Mouse (Mus musculus): ENCODE results near the gene Ttc9b.
"Not testable (repeated sequence)": the region's sequence is repeated elsewhere in the genome, so short reads cannot be mapped to it uniquely, and the experiment has no call there.

Ttc9b gene

DNA sequence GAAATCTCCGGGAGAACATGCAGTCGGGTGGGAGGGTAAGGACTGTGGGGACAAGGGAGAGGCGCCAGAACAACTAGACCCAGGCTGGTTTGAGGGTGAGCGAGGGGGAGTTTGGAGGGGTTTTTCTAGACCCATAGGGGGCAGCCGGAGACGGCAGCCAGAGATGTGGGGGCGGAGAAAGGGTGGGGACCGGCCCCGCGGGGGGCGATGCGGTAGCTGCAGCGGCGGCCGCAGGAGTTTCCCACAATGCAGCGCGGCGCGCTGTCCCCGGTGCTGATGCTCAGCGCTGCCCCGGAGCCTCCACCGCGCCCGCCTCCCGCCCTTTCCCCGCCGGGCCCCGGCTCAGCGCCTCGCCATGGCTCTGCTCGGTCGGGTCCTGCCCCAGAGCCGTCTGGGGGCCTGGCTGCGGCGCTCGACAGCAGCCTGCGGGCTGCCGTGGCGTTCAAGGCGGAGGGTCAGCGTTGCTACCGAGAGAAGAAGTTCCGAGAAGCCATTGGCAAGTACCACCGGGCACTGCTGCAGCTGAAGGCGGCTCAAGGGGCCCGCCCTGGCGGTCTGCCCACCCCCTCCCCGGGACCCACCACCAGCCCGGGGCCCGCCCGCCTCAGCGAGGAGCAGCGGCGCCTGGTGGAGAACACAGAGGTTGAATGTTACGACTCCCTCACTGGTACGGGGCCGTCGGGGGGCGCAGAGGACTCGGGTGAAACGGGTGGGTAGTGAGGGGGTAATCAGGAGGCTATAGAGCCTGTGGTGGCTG lies at the start of gene Ttc9b:
TSS of gene Ttc9b (plus strand) at position 235 of the 757 bp plus-strand sequence.
- peak; percentile 65 for DNase-seq (ENCODE audit: low read depth)

DNA sequence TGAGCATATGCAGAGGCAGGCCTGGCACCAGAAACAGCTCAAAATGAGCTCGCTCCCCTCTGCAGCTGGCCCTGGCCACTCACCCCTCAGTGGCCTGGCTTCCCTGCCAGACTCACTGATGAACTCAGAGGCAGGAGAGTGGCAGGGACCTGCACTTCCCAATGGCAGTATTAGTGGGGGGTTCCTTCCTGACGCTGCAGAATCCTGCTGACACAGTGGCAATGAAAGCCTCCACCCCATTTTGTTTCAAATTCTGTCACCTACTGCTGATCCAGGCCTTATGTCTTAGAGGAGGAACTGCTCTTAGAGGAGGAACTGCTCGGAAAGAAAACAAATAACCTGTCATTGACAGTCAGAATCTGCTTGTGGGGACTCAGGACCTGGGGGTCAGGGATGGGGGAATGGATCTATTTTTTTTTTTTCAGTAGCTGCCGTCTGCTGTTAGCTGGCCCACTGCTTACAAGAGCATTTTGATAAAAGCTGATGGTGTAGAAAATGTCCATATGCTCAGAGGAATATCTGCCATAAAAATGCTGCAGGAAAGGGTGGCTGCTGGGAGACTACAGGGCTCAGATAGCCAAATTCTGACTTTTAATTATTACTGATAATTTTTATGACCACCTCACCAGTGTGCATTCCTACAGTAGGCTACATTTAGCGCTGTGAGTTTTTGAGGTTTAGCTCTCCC lies 48.9 kb upstream of the Ttc9b start:
- no peak for DNase-seq (ENCODE audit: low read depth)

DNA sequence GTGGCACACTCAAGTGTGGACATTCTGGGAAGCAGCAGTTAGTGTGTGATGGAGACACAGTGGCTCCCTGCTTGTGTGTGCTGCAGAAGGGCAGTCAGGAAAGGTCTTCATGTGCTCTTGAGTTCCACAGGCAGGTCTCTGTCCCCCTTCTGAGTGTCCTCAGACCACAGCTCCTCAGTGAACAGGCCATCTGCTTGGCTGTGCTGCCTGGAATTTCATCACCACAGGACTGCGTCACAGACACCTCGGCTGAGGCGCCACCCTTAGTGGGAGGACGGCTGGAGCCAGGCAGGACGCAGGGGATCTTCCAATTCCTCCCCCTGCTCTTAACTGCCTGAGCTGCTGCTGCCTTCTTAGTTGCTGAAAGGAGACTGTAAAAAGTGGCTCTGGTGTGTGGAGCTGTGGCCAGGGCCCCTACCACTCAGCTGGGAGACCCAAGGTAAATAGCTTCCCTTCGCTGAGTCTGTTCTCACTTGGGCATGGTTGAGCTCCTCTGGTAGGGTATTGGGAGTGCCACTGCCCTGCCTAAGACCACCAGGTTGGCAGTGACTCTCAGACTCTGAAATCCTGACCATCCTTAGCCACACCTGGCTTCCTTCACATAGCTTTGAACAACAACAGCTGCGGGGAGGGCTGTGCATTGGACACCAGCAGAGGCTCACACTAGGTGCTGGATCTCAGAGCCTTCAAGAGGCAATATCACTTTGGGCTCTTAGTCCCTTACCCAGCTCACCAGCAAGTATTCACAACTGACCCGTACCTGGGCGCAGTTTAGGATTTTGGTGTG lies 48.0 kb upstream of the Ttc9b start:
- no peak for DNase-seq (ENCODE audit: low read depth)

DNA sequence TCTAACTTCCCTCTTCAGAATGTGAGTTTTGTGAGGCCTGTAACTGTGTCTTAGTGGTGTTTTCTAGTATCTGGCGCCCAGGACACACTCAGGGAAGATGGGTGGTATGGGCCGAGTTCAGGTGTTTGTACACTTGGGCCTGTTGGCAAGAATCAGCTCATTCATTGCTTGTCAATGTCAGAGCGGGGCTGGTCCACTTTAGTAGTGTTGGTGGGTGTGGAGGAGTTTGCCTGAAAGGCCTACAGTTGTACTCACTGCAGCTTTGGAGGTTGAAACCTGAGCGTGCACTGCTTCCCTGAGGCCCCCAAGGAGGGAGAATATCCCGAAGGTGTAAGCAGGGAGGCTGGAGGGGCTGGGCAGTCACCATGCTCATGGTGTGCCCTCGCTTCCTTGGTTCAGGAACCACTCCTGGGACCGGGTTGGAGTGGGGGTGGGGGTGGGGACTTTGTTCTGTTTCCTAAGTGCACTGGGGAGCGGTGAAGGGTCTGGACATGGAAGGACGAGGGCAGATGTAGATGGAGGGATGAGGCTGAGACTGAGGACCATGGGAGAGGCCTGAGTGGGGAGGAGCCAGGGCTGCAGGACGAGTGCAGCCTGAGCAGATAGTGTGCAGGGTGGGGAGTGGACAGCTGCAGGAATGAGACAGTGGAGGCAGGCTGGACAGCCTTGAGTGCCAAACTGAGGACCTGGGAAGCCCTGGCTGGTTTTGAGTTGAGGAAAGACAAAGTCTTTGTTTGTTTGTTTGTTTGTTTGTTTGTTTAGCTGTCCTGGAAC lies 47.0 kb upstream of the Ttc9b start:
- no peak for DNase-seq (ENCODE audit: low read depth)

DNA sequence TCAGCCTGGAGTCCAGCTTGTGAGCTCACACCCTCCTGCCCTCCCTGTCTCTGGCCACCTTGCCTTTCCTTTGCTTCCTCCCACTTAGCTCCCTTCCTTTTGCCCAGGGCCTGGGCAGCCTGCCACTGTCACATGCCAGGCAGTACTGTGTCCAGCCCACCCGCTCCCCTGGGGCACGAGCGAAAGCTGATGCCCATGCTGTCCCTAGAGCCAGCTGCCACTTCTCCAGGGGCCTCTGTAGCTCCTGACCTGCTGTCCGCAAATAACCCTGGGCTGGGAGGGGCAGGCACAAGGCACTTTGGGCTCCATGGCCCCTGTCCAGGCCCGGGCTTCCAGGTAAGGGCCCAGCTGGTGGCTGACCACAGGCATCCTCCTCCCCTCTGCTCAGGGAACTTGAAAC lies 46.1 kb upstream of the Ttc9b start:
- no peak for DNase-seq (ENCODE audit: low read depth)

DNA sequence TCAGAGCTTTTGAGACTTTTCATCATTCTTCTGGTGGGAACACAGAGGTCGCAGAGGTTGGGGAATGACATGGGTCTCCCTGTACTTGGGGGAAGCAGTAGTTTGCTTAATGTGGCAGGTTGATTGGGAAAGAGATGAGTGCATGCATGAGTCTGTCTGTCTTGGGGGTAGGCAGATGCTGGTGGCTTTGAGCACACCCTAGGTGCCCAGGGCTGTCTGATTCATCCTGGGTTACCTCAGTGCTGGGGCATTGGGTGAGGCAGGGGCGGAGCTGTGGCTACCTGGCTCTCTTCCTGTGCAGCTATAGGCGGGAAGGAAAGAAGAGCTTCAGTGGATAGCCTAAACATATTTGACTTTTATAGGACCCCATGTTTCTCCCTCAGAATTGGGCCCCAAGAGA lies 45.6 kb upstream of the Ttc9b start:
- no peak for DNase-seq (ENCODE audit: low read depth)

DNA sequence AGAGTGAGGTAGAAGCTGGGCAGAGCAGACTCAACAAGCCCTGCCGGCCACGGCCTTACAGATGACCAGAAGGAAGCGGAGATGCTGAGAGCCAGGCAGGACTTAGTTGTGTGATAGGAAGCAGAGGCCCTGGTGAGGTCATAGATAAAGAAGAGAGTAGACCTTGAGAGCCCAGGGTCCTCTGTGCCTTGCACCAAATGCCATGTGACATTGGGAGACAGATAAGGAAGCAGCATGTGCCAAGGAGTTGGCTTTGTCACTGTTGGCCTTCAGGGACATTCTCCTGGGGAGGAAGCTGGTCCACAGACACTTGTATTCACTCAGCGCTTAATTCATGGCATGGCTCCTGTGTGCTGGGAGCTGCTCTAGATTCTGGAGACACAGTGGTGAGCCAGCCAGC lies 44.4 kb upstream of the Ttc9b start:
- DNase-seq (ENCODE audit: low read depth) = no peak

DNA sequence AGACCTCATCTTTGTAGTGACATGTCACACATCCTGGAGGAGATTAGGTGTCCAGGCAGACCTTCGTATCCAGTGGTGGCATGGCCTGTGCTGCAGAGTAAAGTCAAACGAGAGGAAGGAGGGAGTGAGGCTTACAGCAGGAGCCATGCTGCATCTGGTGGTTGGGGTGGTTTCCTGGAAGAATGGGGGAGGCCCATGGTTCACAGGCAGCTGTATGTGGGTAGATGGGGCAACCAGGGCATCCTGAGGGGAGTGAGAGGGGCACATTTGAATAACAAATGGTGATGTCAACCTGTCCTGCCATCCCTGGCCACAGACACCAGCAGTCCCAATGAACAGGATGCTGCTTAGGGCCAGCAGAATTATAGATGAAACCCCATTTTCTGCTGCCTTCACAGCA lies 44.0 kb upstream of the Ttc9b start:
- peak; percentile 15 for DNase-seq (ENCODE audit: low read depth)

DNA sequence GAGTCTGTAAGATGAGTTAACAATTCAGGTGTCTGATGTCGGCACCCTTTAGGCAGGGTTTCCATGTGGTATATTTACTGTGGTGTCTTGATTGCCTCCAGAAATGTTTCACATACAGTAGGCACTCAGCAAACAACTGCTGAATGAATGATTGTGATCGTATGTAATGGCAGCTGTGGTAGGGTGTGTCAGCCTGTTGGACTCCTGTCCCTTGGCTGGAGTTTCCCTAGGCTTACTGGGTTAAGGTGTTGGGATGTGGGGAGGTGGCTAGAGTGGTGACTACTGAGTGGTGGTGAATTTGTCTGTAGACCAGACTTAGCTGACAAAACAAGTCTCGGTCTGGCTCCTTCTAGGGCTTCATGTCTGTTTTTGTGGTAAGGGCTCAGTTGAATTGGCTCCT lies 43.3 kb upstream of the Ttc9b start:
- DNase-seq (ENCODE audit: low read depth) = no peak

DNA sequence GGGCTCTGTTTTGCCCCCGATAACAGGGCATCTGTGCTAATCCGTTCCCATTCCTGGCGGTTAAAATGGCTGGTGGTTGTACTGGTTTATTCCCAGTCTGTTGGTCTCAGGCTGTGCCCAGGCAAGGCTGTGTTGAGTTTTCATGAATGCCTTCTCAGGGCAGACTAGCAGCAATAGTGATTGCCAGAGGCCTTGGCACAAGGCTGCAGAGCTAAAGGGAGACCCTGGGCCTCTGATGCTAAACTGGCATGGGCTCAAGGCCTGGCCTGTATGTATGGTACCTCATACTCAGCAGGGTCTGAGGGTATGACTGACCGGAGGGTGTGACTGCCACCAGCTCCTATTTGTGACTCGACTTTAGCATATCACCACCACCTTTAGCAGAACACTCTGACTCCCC lies 42.8 kb upstream of the Ttc9b start:
- DNase-seq (ENCODE audit: low read depth) = no peak

DNA sequence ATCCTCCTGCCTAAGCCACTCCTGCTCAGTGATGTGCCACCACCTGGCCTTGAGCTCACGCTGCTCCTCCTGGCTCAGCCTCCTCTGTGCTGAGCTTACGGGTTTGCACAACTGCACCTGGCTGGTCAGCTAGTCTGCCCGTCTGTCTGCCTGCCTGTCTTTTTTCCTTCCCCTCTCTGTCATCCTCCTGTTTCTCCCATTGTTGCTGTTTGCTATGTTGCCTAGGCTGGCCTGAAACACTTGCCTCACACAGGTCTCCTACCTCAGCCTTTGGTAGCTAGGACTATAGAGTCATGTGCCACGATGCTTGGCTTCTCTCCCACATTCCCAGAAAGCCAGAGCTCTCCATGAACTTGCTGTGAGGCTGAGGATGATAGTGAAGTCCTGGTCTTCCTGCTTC lies 40.8 kb upstream of the Ttc9b start:
- DNase-seq (ENCODE audit: low read depth) = no peak

DNA sequence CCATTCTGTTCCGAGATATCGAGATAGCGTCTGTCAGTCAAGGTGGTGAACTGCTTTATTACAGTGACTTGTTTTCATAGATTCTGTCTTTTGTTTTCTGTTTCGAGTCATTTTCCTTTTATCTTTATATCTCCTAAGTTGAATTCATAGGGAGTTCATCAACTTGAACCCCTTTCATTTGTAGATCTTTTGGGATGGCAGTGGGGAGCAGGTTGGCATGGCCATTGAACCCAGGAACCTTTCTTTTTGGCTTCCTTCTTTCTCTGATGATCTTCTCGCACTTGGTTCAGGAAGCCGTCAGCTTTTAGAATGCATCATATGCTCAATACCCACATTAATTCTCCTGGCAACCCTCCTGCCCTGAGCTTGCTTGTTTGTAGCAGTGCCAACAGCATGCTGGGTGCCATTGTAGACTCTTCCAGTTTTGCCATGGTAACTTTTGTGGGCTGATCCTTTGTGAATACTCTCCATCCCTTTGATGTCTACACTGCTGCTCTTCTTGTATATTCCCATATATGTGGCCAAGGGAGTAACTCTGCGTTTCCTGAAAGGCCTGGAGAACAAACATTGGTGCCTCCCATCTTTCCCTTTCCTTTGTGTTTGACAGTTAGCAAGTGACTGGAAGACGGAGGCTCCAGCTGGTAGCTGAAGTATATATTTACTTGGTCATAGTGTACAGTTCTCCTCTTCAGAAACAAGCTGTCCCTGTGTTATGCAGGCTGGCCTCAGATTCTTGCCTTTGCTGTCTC lies 39.8 kb upstream of the Ttc9b start:
- DNase-seq (ENCODE audit: low read depth) = no peak

DNA sequence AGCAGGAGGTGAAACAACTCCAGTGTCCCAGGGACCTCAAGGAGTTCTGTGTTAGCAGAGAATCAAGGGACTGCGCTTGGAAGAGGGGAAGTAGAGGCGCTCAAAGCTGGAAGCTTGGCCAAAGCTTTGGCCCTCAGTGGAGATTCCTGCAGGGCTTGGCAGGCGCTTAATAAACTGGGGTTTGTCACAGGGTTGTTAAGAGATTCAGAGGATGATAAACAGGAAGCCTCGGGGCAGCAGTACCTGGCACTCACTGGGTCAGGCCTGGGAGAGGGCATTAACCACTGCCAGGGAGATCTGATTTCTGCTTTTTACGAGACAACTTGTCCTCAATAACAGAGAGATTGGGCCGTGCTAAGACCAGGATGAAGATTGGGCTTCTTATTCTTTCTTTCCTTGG lies 32.7 kb upstream of the Ttc9b start:
- no peak for DNase-seq (ENCODE audit: low read depth)

DNA sequence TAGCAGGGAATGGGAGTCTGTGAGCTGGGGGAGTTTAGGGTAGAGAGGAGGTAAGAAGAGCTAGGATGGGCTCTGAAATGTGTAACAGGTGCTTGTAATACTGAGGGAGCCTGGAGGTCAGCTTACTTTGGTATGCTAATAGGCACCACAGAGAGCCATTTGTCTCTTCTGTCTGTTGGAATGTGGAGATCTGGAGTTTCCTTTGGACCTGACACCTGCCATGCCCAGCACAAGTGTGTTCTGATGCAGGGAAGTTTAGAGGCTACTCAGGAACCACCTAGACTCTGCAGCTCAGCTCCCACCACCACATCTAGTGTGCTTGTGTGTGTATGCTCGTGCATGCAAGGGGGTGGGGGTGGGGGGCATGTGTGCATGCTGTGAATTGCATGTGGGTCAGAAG lies 31.5 kb upstream of the Ttc9b start:
- no peak for DNase-seq (ENCODE audit: low read depth)

DNA sequence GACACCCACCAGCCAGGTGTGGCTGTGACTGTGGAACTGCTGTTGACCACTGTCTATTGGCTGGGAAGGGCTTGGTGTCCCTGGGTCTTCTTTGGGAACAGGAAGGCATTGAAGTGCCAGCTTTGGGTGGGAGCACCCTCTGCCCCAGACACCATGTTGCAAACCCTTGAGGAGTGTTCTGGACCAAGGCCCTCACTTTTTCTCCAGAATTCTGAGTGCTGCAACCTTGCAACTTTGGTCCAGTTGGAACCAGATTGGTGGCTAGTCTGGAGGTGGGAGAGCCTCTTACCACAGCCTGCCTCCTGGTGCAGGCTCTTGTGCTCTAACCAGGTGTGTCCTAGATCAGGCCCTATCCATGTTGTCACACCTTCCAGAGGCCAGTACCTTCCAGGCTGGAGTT lies 28.7 kb upstream of the Ttc9b start:
- DNase-seq (ENCODE audit: low read depth) = no peak

DNA sequence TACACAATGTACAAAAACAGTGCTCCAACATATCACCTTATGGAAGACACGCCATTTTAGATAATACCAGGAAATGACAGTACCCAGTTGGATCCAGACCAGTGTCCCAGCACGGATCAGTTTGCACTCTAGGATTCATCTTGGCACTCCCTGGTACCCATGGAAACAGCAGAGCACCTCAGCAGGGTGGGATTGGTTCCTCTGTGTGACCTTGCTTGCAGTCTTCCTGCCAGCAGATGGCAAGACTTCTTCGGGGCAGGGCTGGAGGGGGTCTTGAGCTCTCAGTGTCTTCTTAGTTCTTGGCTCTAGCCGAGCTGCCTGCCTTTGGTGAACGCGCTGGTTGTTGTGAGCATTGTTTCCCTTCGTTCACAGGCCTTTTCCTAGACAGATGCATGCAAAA lies 26.0 kb upstream of the Ttc9b start:
- no peak for DNase-seq (ENCODE audit: low read depth)

DNA sequence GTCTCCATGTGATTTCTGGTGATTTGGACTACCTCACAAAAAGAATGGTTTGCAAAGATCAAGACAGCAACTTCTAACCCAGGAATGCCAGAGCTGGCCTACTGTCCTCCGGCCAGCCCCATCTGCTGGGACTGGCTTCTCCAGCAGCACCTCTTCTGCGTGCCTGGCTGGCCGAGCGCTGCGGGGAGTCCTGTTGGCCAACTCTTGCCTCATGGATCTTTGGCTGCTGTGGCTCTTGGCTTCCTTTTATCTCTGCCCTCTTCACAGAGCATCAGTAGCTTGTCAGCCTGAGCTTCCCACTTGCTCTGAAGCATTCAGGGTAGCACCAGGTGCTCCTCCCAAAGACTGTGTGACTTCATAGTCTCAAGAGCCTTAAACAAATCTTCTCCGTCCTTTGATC lies 25.5 kb upstream of the Ttc9b start:
- DNase-seq (ENCODE audit: low read depth) = no peak

DNA sequence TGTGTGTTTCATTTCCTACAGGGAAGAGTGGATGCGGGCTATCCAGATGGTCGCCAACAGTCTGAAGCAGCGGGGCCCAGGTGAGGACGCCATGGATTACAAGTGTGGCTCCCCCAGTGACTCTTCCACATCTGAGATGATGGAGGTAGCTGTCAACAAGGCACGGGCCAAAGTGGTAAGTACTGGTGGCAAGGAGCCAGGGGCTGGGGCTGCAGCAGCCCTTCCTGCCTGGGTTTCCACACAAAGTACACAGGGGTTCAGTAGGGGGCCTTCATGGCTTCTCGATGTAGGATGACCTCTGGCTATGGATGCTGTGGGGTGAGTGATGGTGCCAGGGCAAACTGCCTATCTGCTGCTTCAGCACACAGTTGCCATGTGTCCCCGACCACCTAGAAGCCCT lies 24.9 kb upstream of the Ttc9b start:
- DNase-seq (ENCODE audit: low read depth) = not testable (repeated sequence)

DNA sequence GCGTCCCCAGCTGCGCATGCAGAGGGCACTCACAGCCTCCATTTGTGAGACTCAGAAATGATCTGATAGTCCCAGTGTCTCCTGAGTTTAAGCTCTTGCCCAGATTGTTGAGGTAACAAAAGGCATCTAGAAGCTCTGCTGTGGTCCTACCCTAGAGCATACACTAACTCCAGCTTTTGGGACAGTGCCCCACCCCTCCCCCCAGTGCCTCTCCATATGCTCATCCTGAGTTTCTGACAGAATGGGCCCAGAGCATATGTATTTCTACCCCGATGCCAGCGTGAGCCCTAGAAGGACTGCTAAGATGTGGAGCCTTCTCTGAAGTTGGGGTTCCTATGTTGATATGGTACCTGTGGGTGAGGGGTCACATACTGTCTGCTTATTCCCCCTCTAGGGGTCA lies 22.3 kb upstream of the Ttc9b start:
- no peak for DNase-seq (ENCODE audit: low read depth)

DNA sequence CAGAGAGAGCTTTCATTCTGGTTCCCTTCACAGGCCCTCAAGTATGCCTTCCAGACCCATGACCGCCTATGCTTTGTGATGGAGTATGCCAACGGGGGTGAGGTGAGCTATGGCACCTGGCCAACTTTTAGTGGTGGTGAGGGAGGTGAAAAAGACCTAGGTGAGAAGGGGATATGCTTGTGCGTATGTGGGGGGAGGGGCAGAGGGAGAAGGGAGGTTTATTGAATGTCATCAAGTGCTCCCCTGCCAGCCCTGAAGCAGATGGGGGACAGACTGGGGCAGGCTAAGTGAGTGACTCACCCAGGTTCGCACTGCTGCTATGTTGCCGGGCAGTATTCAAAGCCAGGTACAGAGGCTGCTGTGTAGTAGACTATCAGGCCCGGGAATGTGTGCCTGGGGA lies 20.5 kb upstream of the Ttc9b start:
- DNase-seq (ENCODE audit: low read depth) = no peak

DNA sequence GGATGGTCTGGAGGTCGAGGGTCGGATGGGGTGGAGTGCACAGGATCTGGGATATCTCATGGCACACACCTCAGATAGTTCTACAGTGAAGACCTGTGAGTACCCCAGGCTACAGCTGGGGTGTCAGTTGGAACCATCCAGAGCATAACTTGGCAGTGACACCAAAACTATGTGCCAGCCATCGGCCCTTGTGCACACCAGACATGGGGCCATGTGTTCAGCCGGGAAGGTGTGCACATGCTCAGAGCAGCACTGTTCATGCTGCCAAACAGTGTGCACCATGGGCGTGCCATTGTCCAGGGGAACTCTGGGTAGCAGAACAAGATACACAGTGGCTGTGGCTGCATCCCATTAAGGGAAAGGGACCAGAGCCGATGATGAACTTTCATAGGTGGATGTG lies 19.0 kb upstream of the Ttc9b start:
- DNase-seq (ENCODE audit: low read depth) = no peak

DNA sequence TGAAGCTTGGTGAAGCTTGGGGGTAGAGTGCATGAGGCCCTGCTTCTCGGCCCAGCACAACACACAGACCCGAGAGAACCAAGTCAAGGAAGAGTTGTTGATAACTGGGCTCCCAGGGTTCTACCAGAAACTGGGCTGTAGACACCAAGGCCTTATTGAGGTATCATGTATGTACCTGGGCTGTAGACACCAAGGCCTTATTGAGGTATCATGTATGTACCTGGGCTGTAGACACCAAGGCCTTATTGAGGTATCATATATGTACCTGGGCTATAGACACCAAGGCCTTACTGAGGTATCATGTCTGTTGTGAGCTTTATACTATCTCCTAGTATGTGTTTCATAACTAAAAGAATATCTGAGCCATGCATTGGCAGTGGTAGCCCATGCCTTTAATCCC lies 18.6 kb upstream of the Ttc9b start:
- DNase-seq (ENCODE audit: low read depth) = not testable (repeated sequence)
